Mouse (Mus musculus): ENCODE results near the gene Cfap126. TPM values are rescaled to one million over a fixed set of nuclear protein-coding genes. Genes with fewer than 3 reads are reported as not detected.

Gene Cfap126
- polyA plus RNA-seq, 1 experiment from 2014 or later, result 8.7 TPM

DNA sequence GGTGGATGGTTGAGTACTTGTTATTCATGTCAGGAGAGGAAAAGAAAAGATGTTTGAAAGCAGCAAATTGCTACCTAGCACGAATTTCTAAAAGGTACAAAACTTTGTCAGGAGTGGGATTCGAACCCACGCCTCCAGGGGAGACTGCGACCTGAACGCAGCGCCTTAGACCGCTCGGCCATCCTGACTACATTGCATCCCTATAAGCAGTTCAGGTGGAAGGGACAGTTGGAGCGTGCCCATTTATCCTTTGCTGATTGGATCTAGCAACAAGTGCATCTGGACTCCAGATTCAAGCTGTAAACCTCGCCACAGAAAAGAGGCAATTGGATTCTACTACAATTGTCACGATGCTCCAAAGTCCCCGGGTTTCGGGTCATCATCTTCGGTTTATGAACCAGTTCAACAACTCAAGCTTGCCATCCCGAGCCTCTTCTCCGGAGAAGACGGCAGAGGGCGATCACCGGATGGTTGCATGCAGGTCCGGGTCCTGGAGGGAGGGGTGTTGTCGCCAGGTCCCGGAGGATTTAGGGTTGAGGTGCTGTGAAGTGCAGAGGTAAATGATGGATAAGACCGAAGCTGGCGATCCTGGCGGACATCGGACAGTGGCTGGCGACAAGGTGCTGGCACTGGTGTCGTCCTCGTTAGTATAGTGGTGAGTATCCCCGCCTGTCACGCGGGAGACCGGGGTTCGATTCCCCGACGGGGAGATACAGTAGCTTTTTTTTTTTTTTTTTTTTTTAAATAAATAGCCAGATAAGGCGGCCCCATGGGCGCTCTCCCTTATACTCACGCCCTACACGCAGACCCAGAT, 11.8 kb upstream of the Cfap126 start:
- under 1% methylated on average over 40 of the region's 40 CpGs for WGBS
- Histone ChIP-seq H3K4me3 (ENCODE audit: low read depth, low read length) (peak overlapping the region; percentile 71), H3K27me3 (ENCODE audit: control insufficient read depth, insufficient read depth, low read length) (no peaks in the 10 kb centered on the region), H3K9ac (ENCODE audit: low read depth, low read length) (0 out of 2 replicates have a peak overlapping the region, but pooled peaks have one; percentile 51), H3K9me3 (ENCODE audit: control insufficient read depth, low read length) (no peaks in the 10 kb centered on the region), H3K4me2 (replicated peaks; ENCODE audit: low read depth, low read length) (peak overlapping the region; percentile 56), H3K36me3 (ENCODE audit: control insufficient read depth, insufficient read depth, low read length) (no peaks in the 10 kb centered on the region), H3K27ac (ENCODE audit: low read depth, low read length) (no peak overlapping the region), H3K4me1 (replicated peaks; ENCODE audit: control insufficient read depth, insufficient read depth, low read length) (no peaks in the 10 kb centered on the region)
- DNase-seq (ENCODE audit: low spot score) (peak; percentile 91), ATAC-seq (ENCODE audit: low FRiP score) (peak; percentile 90)

DNA sequence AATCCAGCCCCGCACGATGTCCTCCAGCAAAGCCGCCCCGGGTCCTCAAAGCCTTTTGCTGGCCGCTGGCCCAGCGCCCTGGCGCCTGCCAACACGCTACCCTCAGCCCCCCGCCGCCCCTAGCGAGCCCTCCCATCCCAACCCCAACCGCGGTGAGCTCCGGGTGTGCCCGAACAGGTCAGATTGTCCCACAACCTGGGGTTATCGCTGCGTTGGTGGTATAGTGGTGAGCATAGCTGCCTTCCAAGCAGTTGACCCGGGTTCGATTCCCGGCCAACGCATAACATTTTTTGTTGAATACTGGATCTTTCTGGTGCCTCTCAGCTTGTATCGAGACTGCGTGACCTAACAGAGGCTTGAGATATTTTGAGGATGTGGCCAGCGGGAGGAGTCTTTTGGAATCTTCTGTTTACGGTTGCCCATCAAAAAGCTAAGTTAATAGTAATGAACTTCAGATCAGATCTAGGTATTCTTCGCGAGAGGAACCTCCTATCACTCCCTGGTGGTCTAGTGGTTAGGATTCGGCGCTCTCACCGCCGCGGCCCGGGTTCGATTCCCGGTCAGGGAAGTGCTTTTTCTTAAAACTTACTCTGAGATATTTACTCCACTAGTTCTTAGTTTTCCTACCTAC, 11.1 kb upstream of the Cfap126 start:
- WGBS, result under 1% methylated on average over 35 of the region's 35 CpGs
- peak; percentile 94 for DNase-seq (ENCODE audit: low spot score)
- Histone ChIP-seq H3K9ac (ENCODE audit: low read depth, low read length) (0 out of 2 replicates have a peak overlapping the region, but pooled peaks have one; percentile 51), H3K9me3 (ENCODE audit: control insufficient read depth, low read length) (no peaks in the 10 kb centered on the region), H3K27me3 (ENCODE audit: control insufficient read depth, insufficient read depth, low read length) (no peaks in the 10 kb centered on the region), H3K4me2 (replicated peaks; ENCODE audit: low read depth, low read length) (peak overlapping the region; percentile 55), H3K27ac (ENCODE audit: low read depth, low read length) (no peak overlapping the region), H3K36me3 (ENCODE audit: control insufficient read depth, insufficient read depth, low read length) (no peaks in the 10 kb centered on the region), H3K4me1 (replicated peaks; ENCODE audit: control insufficient read depth, insufficient read depth, low read length) (no peaks in the 10 kb centered on the region), H3K4me3 (ENCODE audit: low read depth, low read length) (peak overlapping the region; percentile 71)
- peak; percentile 96 for ATAC-seq (ENCODE audit: low FRiP score)

- Histone ChIP-seq H3K27me3 (ENCODE audit: control insufficient read depth, insufficient read depth, low read length) (no peaks in the 10 kb centered on the region), H3K9me3 (ENCODE audit: control insufficient read depth, low read length) (no peaks in the 10 kb centered on the region), H3K9ac (ENCODE audit: low read depth, low read length) (0 out of 2 replicates have a peak overlapping the region, but pooled peaks have one; percentile 33), H3K4me3 (ENCODE audit: low read depth, low read length) (peak overlapping the region; percentile 71), H3K4me1 (replicated peaks; ENCODE audit: control insufficient read depth, insufficient read depth, low read length) (no peaks in the 10 kb centered on the region), H3K27ac (ENCODE audit: low read depth, low read length) (no peak overlapping the region), H3K4me2 (replicated peaks; ENCODE audit: low read depth, low read length) (peak overlapping the region; percentile 49), H3K36me3 (ENCODE audit: control insufficient read depth, insufficient read depth, low read length) (no peaks in the 10 kb centered on the region)
- 11% methylated on average over 10 of the region's 10 CpGs for WGBS
- no peak; the same call in none of the 2 replicates for ATAC-seq (ENCODE audit: low FRiP score)
- no peak for DNase-seq (ENCODE audit: low spot score)
These were observed 10.4 kb upstream of the Cfap126 start for GRCm38 (mm10) chr1:171103179-171103840.

DNA sequence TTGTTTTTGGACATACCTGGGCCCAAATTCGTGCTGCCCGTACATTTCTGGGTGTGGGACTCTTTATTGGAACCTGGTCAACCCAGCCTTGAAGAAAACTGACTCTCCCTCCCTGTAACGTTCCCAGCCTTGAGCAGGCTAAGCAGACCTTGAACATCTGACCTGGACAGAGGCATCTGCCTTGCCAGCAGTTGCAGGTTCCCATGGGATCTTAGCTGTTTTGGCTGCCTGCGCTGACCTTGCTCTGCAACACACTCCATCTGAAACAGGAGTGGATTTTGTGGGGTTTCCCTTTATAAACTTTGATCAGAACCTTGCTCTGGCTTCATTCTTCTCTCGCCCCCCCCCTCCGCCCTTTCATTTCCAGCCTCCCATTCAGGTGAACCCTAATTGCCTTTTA, 8.5 kb upstream of the Cfap126 start:
- ATAC-seq (ENCODE audit: low FRiP score), result no peak
- Histone ChIP-seq H3K4me1 (replicated peaks; ENCODE audit: control insufficient read depth, insufficient read depth, low read length) (no peaks in the 10 kb centered on the region), H3K4me3 (ENCODE audit: low read depth, low read length) (no peak overlapping the region), H3K9ac (ENCODE audit: low read depth, low read length) (no peak overlapping the region), H3K36me3 (ENCODE audit: control insufficient read depth, insufficient read depth, low read length) (no peaks in the 10 kb centered on the region), H3K9me3 (ENCODE audit: control insufficient read depth, low read length) (no peaks in the 10 kb centered on the region), H3K27me3 (ENCODE audit: control insufficient read depth, insufficient read depth, low read length) (no peaks in the 10 kb centered on the region), H3K27ac (ENCODE audit: low read depth, low read length) (no peak overlapping the region), H3K4me2 (replicated peaks; ENCODE audit: low read depth, low read length) (no peak overlapping the region)
- 73% methylated on average over 6 of the region's 6 CpGs for WGBS
- no peak for DNase-seq (ENCODE audit: low spot score)

DNA sequence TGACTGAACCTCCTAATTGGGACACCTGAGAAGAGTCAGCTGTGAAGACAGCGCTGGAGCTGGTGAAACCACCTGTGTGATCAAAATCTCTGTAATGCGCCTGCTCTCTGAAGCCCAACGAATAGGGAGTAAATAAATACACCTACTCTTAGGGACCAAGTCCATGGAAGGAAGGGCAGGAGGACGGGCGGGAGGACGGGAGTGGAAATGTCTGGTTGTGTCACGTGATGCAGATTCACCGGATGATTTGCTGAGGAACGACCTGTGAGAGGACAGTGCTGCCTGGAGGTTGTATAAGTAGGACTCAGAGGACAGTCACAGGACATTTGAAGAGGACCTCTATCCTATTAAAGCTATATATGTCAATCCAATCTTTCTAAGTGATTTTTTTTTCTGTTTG, 4.1 kb upstream of the Cfap126 start:
- H3K4me3 ChIP-seq (ENCODE audit: low read depth, low read length), result no peak overlapping the region
- DNase-seq (ENCODE audit: low spot score) (no peak), ATAC-seq (ENCODE audit: low FRiP score) (no peak)
- no peaks in the 10 kb centered on the region for H3K36me3 ChIP-seq (ENCODE audit: control insufficient read depth, insufficient read depth, low read length)
- no peaks in the 10 kb centered on the region for H3K27me3 ChIP-seq (ENCODE audit: control insufficient read depth, insufficient read depth, low read length)
- 31% methylated on average over 9 of the region's 9 CpGs for WGBS
- no peaks in the 10 kb centered on the region for H3K9me3 ChIP-seq (ENCODE audit: control insufficient read depth, low read length)
- H3K27ac ChIP-seq (ENCODE audit: low read depth, low read length), result no peak overlapping the region
- H3K4me2 ChIP-seq (replicated peaks; ENCODE audit: low read depth, low read length), result no peak overlapping the region
- no peak overlapping the region for H3K9ac ChIP-seq (ENCODE audit: low read depth, low read length)
- 0 out of 2 replicates have a peak, but pooled peaks cover 2% of the 10 kb centered on the region for H3K4me1 ChIP-seq (replicated peaks; ENCODE audit: control insufficient read depth, insufficient read depth, low read length)

GRCm38 (mm10) chr1:171110659-171111019, 3.1 kb upstream of the Cfap126 start:
- peak overlapping the region; percentile 62 for H3K9ac ChIP-seq (ENCODE audit: low read depth, low read length)
- DNase-seq (ENCODE audit: low spot score) (no peak), ATAC-seq (ENCODE audit: low FRiP score) (peak; percentile 62)
- H3K4me1 ChIP-seq (replicated peaks; ENCODE audit: control insufficient read depth, insufficient read depth, low read length), result 0 out of 2 replicates have a peak, but pooled peaks cover 2% of the 10 kb centered on the region
- H3K4me2 ChIP-seq (replicated peaks; ENCODE audit: low read depth, low read length), result peak overlapping the region; percentile 64
- H3K27me3 ChIP-seq (ENCODE audit: control insufficient read depth, insufficient read depth, low read length), result no peaks in the 10 kb centered on the region
- peak overlapping the region; percentile 58 for H3K27ac ChIP-seq (ENCODE audit: low read depth, low read length)
- no peaks in the 10 kb centered on the region for H3K36me3 ChIP-seq (ENCODE audit: control insufficient read depth, insufficient read depth, low read length)
- WGBS, result 9% methylated on average over 15 of the region's 15 CpGs
- no peaks in the 10 kb centered on the region for H3K9me3 ChIP-seq (ENCODE audit: control insufficient read depth, low read length)
- H3K4me3 ChIP-seq (ENCODE audit: low read depth, low read length), result peak overlapping the region; percentile 48

DNA sequence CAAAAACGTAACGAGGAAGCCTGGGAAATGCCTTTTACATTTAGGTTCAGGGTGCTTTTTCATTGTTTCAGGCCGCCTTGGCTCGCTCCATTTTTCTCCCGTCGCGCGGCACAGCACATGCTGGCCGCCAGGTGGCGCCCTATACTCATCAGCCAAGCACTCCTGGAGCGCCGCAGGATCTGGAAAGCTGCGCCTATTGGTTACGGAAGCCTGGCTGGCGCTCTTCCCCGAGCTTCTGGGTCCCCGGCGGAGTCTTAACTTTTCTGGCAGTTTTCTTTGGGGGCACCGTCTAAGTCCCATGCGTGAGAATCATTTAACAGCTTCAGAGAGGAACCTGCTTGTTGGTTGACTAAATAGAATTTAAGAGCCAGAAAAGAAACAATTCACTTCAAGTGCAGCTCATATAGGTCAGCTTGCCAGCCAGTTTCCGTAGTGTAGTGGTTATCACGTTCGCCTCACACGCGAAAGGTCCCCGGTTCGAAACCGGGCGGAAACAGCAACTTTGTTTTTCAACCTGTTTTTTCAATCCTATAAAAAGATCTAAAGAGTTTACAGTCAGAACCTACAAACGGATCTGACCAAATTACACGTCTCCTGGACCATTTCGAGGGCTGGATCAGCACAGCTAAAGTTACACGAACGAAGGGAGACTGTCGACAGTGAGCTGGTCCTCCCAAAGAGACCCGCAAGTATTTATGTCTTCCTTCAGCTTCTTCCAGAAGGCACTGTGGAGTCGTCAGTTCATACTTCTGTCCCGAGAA, 2.5 kb upstream of the Cfap126 start:
- H3K27ac ChIP-seq (ENCODE audit: low read depth, low read length), result peak overlapping the region; percentile 58
- WGBS, result under 1% methylated on average over 38 of the region's 38 CpGs
- peak overlapping the region; percentile 64 for H3K4me2 ChIP-seq (replicated peaks; ENCODE audit: low read depth, low read length)
- H3K9me3 ChIP-seq (ENCODE audit: control insufficient read depth, low read length), result no peaks in the 10 kb centered on the region
- ATAC-seq (ENCODE audit: low FRiP score) (peak; percentile 91), DNase-seq (ENCODE audit: low spot score) (peak; percentile 96)
- H3K36me3 ChIP-seq (ENCODE audit: control insufficient read depth, insufficient read depth, low read length), result no peaks in the 10 kb centered on the region
- 0 out of 2 replicates have a peak, but pooled peaks cover 2% of the 10 kb centered on the region for H3K4me1 ChIP-seq (replicated peaks; ENCODE audit: control insufficient read depth, insufficient read depth, low read length)
- H3K9ac ChIP-seq (ENCODE audit: low read depth, low read length), result peak overlapping the region; percentile 62
- peak overlapping the region; percentile 48 for H3K4me3 ChIP-seq (ENCODE audit: low read depth, low read length)
- H3K27me3 ChIP-seq (ENCODE audit: control insufficient read depth, insufficient read depth, low read length), result no peaks in the 10 kb centered on the region
